Comparison of ENCODE assay signal across 8 mouse cellular contexts in the genomic region with DNA sequence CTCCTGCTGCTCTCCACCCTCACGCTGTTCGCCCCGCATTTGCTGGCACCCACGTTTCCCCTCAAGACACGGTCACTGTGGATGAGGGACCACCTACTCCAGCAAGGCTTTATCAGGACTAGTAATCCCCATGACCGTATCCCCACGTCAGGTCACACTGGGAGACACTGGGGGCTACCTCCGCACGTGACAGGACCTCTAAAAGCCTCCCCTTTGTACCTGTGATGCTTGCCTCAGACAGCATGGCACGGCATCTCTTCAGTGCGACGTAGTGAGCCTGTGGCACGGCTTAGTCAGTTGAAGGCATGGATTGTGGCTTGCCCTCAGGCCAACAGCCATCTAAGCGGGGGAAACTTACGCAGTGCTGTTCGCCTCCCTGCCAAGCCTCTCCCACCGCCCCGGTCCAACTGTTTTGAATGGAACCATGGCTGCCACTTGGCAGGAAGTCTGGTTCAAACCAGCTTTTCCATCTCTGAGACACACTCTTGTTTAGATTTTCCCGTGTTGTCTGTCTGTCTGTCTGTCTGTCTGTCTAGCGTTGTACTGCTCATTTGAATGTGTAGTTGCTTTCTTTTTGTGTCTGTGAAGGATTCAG.
DNase-seq lines count a peak whose midpoint lies in the region; ATAC-seq and TF ChIP-seq lines count a peak whose summit lies in the region.
"Had no signal": no experiment of that assay in that cellular context is flagged by ENCODE, and none has a peak within 500 bp of the region (broad histone marks: within the 10 kb centered on the region; RNA-seq: fewer than 3 reads in every experiment).

No protein-coding gene starts in this region.

- H3K9ac ChIP-seq in kidney, embryonic 14.5 days (ENCODE audit: low read depth, low read length): no peak overlapping the region
- H3K9ac ChIP-seq in heart, embryonic 15.5 days: no peak overlapping the region
- no peak overlapping the region for H3K9ac ChIP-seq in midbrain, embryonic 14.5 days (replicated peaks; ENCODE audit: low read length)
- H3K9ac ChIP-seq: embryonic facial prominence, embryonic 12.5 days had no signal

- DNase-seq in kidney, postnatal 4 days: peak; percentile 17 to 31
- DNase-seq in brain, embryonic 14.5 days (ENCODE audit: low read depth): peak; percentile 62
- DNase-seq in midbrain, embryonic 14.5 days: peak; percentile 24
- DNase-seq in retina, postnatal 1 day: no peak

- ATAC-seq in kidney, embryonic 14.5 days (ENCODE audit: low FRiP score, low TSS enrichment): no peak
- no peak for ATAC-seq in heart, embryonic 15.5 days (replicated peaks; ENCODE audit: insufficient number of reproducible peaks, insufficient read depth, low FRiP score, low read depth)
- ATAC-seq in midbrain, embryonic 14.5 days (ENCODE audit: low FRiP score, low TSS enrichment): no peak
- ATAC-seq in inflammation-experienced regulatory T-cells, adult 6 months: no peak

- H3K4me1 ChIP-seq in kidney, embryonic 14.5 days (ENCODE audit: control insufficient read depth, insufficient read depth, low read length): no peaks in the 10 kb centered on the region
- H3K4me1 ChIP-seq in heart, embryonic 15.5 days (replicated peaks): peaks cover 3% of the 10 kb centered on the region
- no peaks in the 10 kb centered on the region for H3K4me1 ChIP-seq in midbrain, embryonic 14.5 days (ENCODE audit: control insufficient read depth, insufficient read depth, low read length)

- H3K4me3 ChIP-seq in kidney, embryonic 14.5 days (ENCODE audit: low read length): no peak overlapping the region
- H3K4me3 ChIP-seq in heart, embryonic 15.5 days: 0 out of 2 replicates have a peak overlapping the region, but pooled peaks have one; percentile 7
- no peak overlapping the region for H3K4me3 ChIP-seq in midbrain, embryonic 14.5 days (replicated peaks; ENCODE audit: low read depth, low read length)
- H3K4me3 ChIP-seq: embryonic facial prominence, embryonic 12.5 days had no signal

- 74% methylated on average over 20 of the region's 20 CpGs for WGBS in kidney, embryonic 14.5 days
- WGBS in heart, embryonic 15.5 days: 67% methylated on average over 20 of the region's 20 CpGs
- WGBS in midbrain, embryonic 14.5 days: 67% methylated on average over 20 of the region's 20 CpGs

- no peak overlapping the region for H3K27ac ChIP-seq in kidney, embryonic 14.5 days (ENCODE audit: low read depth, low read length)
- H3K27ac ChIP-seq in heart, embryonic 15.5 days: peak overlapping the region; percentile 5; the same call in 1 of the 2 replicates
- peak overlapping the region; percentile 32; the same call in 1 of the 2 replicates for H3K27ac ChIP-seq in midbrain, embryonic 14.5 days (replicated peaks; ENCODE audit: low read depth, low read length)
- H3K27ac ChIP-seq: embryonic facial prominence, embryonic 12.5 days had no signal

- H3K9me3 ChIP-seq in kidney, embryonic 14.5 days (ENCODE audit: control insufficient read depth, low read length): no peaks in the 10 kb centered on the region
- no peaks in the 10 kb centered on the region for H3K9me3 ChIP-seq in heart, embryonic 15.5 days (replicated peaks)
- H3K9me3 ChIP-seq in midbrain, embryonic 14.5 days (ENCODE audit: control insufficient read depth, low read length): no peaks in the 10 kb centered on the region
- H3K9me3 ChIP-seq: embryonic facial prominence, embryonic 12.5 days had no signal

- no peak for TF ChIP-seq POLR2A in brain, embryonic 14.5 days (IDR thresholded peaks at IDR 0.05; ENCODE audit: borderline replicate concordance, extremely low read depth, insufficient read depth, insufficient read length, poor library complexity, severe bottlenecking)

- TF ChIP-seq CTCF in brain, embryonic 14.5 days (IDR thresholded peaks at IDR 0.05; ENCODE audit: borderline replicate concordance, extremely low read depth, insufficient read depth, insufficient read length): no peak

- H3K27me3 ChIP-seq in kidney, embryonic 14.5 days (ENCODE audit: control insufficient read depth, insufficient read depth, low read length): no peaks in the 10 kb centered on the region
- H3K27me3 ChIP-seq in heart, embryonic 15.5 days: no peaks in the 10 kb centered on the region
- no peaks in the 10 kb centered on the region for H3K27me3 ChIP-seq in midbrain, embryonic 14.5 days (ENCODE audit: control insufficient read depth, insufficient read depth, low read length)
- H3K27me3 ChIP-seq: embryonic facial prominence, embryonic 12.5 days had no signal

- H3K4me2 ChIP-seq in kidney, embryonic 14.5 days (replicated peaks; ENCODE audit: low read depth, low read length): no peak overlapping the region
- H3K4me2 ChIP-seq in heart, embryonic 15.5 days: peak overlapping the region; percentile 38
- no peak overlapping the region for H3K4me2 ChIP-seq in midbrain, embryonic 14.5 days (ENCODE audit: low read length)
- H3K4me2 ChIP-seq: embryonic facial prominence, embryonic 12.5 days had no signal

- no peaks in the 10 kb centered on the region for H3K36me3 ChIP-seq in kidney, embryonic 14.5 days (ENCODE audit: control insufficient read depth, insufficient read depth, low read length)
- H3K36me3 ChIP-seq in heart, embryonic 15.5 days: no peaks in the 10 kb centered on the region
- no peaks in the 10 kb centered on the region for H3K36me3 ChIP-seq in midbrain, embryonic 14.5 days (ENCODE audit: control insufficient read depth, insufficient read depth, low read length)
- H3K36me3 ChIP-seq: embryonic facial prominence, embryonic 12.5 days had no signal
